Mouse (Mus musculus) thymus, adult 2 months (tissue): ENCODE results near the gene Rnf212.

ENCODE experiments used
- CTCF ChIP-seq: fragments of 200-500 bp; IDR thresholded peaks from 2 replicates; pipeline ENCODE4 v1.5.1; 2012; ENCODE audit warnings: mild to moderate bottlenecking, control low read depth, low read length, moderate library complexity, borderline replicate concordance; ENCODE audit not compliant: control insufficient read depth, poor library complexity, insufficient read depth; ENCODE audit errors: extremely low read depth
- POLR2A ChIP-seq: fragments of 200-500 bp; IDR thresholded peaks from 2 replicates; pipeline ENCODE4 v1.6.1; 2012; ENCODE audit warnings: mild to moderate bottlenecking, low read length, control low read depth, moderate library complexity; ENCODE audit not compliant: control insufficient read depth, poor library complexity, insufficient read depth; ENCODE audit errors: extremely low read depth

GRCm38 (mm10) chr5:108750328-108751210 lies 24.2 kb downstream of the Rnf212 start:
- TF ChIP-seq POLR2A, result no peak
- no peak for TF ChIP-seq CTCF
